ENCODE assay signal across 21 mouse cellular contexts in the genomic region with DNA sequence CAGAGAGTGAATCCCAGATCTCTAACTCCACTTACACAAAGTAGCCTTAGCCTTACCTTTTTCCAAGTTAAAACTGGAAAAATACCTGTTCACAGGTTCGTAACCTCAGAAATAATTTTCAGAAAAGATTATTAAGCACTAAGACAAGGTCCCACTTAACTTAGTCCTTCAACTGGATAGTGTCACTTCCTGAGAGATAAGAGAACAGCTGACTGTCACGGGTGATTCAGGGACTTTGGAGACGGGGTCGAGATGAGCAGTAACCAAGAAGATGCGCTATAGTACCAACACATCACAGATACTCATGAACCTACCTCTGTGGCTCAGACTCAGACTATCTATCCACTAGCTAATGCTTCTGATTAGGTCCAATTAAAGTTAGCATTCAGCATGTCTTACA.
"Had no signal": no experiment of that assay in that cellular context is flagged by ENCODE, and none has a peak within 500 bp of the region (broad histone marks: within the 10 kb centered on the region; RNA-seq: fewer than 3 reads in every experiment).

No protein-coding gene starts in this region.

- H3K4me2 ChIP-seq: liver, embryonic 15.5 days; lung, embryonic 15.5 days; midbrain, embryonic 12.5 days; neural tube, embryonic 13.5 days; neural tube, embryonic 15.5 days had no signal

- H3K9me3 ChIP-seq: liver, embryonic 15.5 days; lung, embryonic 15.5 days; midbrain, embryonic 12.5 days; neural tube, embryonic 13.5 days; neural tube, embryonic 15.5 days had no signal

- ATAC-seq: liver, postnatal 0 days; lung, postnatal 0 days; midbrain, embryonic 16.5 days had no signal

- H3K27me3 ChIP-seq: liver, embryonic 15.5 days; lung, embryonic 15.5 days; midbrain, embryonic 12.5 days; neural tube, embryonic 13.5 days; neural tube, embryonic 15.5 days had no signal

- H3K36me3 ChIP-seq: liver, embryonic 15.5 days had no signal

- H3K27ac ChIP-seq: liver, embryonic 15.5 days; lung, embryonic 15.5 days; midbrain, embryonic 12.5 days; neural tube, embryonic 13.5 days; neural tube, embryonic 15.5 days had no signal

- H3K4me1 ChIP-seq: liver, embryonic 15.5 days; lung, embryonic 15.5 days; midbrain, embryonic 12.5 days; neural tube, embryonic 13.5 days; neural tube, embryonic 15.5 days had no signal

- H3K4me3 ChIP-seq: liver, embryonic 15.5 days; lung, embryonic 15.5 days; midbrain, embryonic 12.5 days; myocyte; neural tube, embryonic 13.5 days; neural tube, embryonic 15.5 days had no signal

- DNase-seq: liver, postnatal 0 days; lung, adult 2 months; lung, postnatal 14 days; lung, postnatal 4 days; midbrain, embryonic 14.5 days; retina, postnatal 1 day; right cerebral cortex, adult 18-20 months; right cerebral cortex, postnatal 25 days; right cerebral cortex, postnatal 4 days; spleen, adult 18-20 months; thymus, adult 18-20 months; thymus, postnatal 14 days; thymus, postnatal 36 days had no signal

- H3K9ac ChIP-seq: liver, embryonic 15.5 days; liver, postnatal 0 days; lung, embryonic 15.5 days; midbrain, embryonic 12.5 days; neural tube, embryonic 13.5 days; neural tube, embryonic 15.5 days had no signal
